Mouse (Mus musculus) MEL (cell line): Measurements from ENCODE around the gene Zcrb1.

ENCODE experiments used
- CHD2 ChIP-seq: IDR thresholded peaks from 2 replicates; pipeline ENCODE4 v1.6.1; 2011; ENCODE audit warnings: low read length, improper control_type of control experiment
- CTCF ChIP-seq, 3 experiments: IDR thresholded peaks in 2 of 3; conservative IDR thresholded peaks in 1 of 3; 2 replicates each; pipeline ENCODE4 v1.5.1; 2011 to 2012; ENCODE audit warnings: low read length in 3 of 3, low read depth in 2 of 3, mild to moderate bottlenecking in 2 of 3, improper control_type of control experiment in 1 of 3, inconsistent platforms in 1 of 3, mixed read lengths in 1 of 3, moderate library complexity in 1 of 3; ENCODE audit not compliant: control insufficient read depth in 1 of 3, insufficient read depth in 1 of 3, poor library complexity in 1 of 3, severe bottlenecking in 1 of 3
- ELF1 ChIP-seq: IDR thresholded peaks from 2 replicates; pipeline ENCODE4 v1.6.1; 2014; ENCODE audit warnings: low read depth, mild to moderate bottlenecking, inconsistent platforms, low read length, improper control_type of control experiment, moderate library complexity
- GABPA ChIP-seq: IDR thresholded peaks from 2 replicates; pipeline ENCODE4 v1.6.1; 2012; ENCODE audit warnings: low read depth, mild to moderate bottlenecking, inconsistent platforms, low read length, improper control_type of control experiment, moderate library complexity
- NRF1 ChIP-seq: IDR thresholded peaks from 2 replicates; pipeline ENCODE4 v1.6.1; 2014; ENCODE audit warnings: low read depth, mild to moderate bottlenecking, inconsistent platforms, low read length, improper control_type of control experiment, moderate library complexity; ENCODE audit not compliant: poor library complexity, insufficient read depth, severe bottlenecking
- POLR2A ChIP-seq, 2 experiments: IDR thresholded peaks; 2 replicates each; pipeline ENCODE4 v1.6.1; 2011 to 2012; ENCODE audit warnings: low read length in 2 of 2, mild to moderate bottlenecking in 2 of 2, control low read depth in 1 of 2, improper control_type of control experiment in 1 of 2, low read depth in 1 of 2, moderate library complexity in 1 of 2; ENCODE audit not compliant: control insufficient read depth in 1 of 2, insufficient read depth in 1 of 2, poor library complexity in 1 of 2
- SMC3 ChIP-seq: IDR thresholded peaks from 2 replicates; pipeline ENCODE4 v1.6.1; 2011; ENCODE audit warnings: low read depth, low read length, improper control_type of control experiment
- TCF12 ChIP-seq: IDR thresholded peaks from 2 replicates; pipeline ENCODE4 v1.6.1; 2014; ENCODE audit warnings: low read depth, mild to moderate bottlenecking, inconsistent platforms, low read length, improper control_type of control experiment, moderate library complexity

DNA sequence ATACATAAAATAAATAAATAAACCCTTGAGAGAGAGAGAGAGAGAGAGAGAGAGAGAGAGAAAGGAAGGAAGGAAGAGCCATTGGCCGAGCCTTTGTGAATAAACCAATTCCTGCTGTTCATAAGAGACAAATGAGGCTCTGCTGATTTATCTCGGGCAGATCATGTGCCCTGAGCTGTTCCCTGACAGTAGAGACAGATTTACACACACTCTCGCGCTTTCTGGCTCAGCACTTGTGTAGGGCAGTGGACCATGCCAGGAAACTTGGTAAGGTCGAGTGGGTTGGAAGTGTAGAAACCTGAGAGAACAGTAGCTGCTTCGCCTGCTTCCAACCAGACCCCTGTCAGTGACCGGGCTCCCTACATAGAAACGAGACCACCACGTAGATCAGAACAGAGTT is 29.6 kb downstream of the Zcrb1 start:
- TF ChIP-seq TCF12 (no peak), POLR2A (IDR thresholded peaks at IDR 0.05; ENCODE audit: control insufficient read depth in 1 of 2, insufficient read depth in 1 of 2, low read depth in 1 of 2, low read length in 2 of 2, poor library complexity in 1 of 2) (no peak), CTCF (IDR thresholded peaks at IDR 0.05 in 2 of 3, conservative IDR thresholded peaks at IDR 0.05 in 1 of 3; ENCODE audit: control insufficient read depth in 1 of 3, insufficient read depth in 1 of 3, low read depth in 2 of 3, low read length in 3 of 3, poor library complexity in 1 of 3, severe bottlenecking in 1 of 3) (no peak), CHD2 (no peak), GABPA (no peak), ELF1 (no peak), SMC3 (no peak), NRF1 (no peak)
